Mouse (Mus musculus) 3134 (cell line): ENCODE results near the gene Polr2e.
"Not testable (repeated sequence)": the region's sequence is repeated elsewhere in the genome, so short reads cannot be mapped to it uniquely, and the experiment has no call there.

ENCODE experiments used
- DNase-seq: peaks from one replicate; pipeline ENCODE4 v3.0.0-alpha.2; 2011; ENCODE audit warnings: low spot score; ENCODE audit not compliant: insufficient read length; ENCODE audit errors: extremely low read depth

Polr2e gene

GRCm38 (mm10) chr10:80057683-80058326 lies 18.2 kb upstream of the Polr2e start:
- peak; percentile 55 for DNase-seq

- peak; percentile 51 for DNase-seq
Observed at GRCm38 (mm10) chr10:80056976-80057682, 17.5 kb upstream of the Polr2e start.

GRCm38 (mm10) chr10:80056506-80056905 lies 16.9 kb upstream of the Polr2e start:
- no peak for DNase-seq

- no peak for DNase-seq
Observed at GRCm38 (mm10) chr10:80055891-80056290, 16.3 kb upstream of the Polr2e start.

GRCm38 (mm10) chr10:80055364-80055763 lies 15.8 kb upstream of the Polr2e start:
- no peak for DNase-seq

- DNase-seq = peak; percentile 49
Observed at GRCm38 (mm10) chr10:80054911-80055310, 15.3 kb upstream of the Polr2e start.

- peak; percentile 85 for DNase-seq
Observed at GRCm38 (mm10) chr10:80053831-80054815, 14.5 kb upstream of the Polr2e start.

GRCm38 (mm10) chr10:80053259-80053780 lies 13.7 kb upstream of the Polr2e start:
- DNase-seq = peak; percentile 100

GRCm38 (mm10) chr10:80052374-80052764 lies 12.8 kb upstream of the Polr2e start:
- DNase-seq = no peak

GRCm38 (mm10) chr10:80051618-80052373 lies 12.2 kb upstream of the Polr2e start:
- DNase-seq = peak; percentile 87

GRCm38 (mm10) chr10:80050885-80051617 lies 11.5 kb upstream of the Polr2e start:
- DNase-seq = no peak

- DNase-seq = no peak
Observed at GRCm38 (mm10) chr10:80050244-80050643, 10.6 kb upstream of the Polr2e start.

- no peak for DNase-seq
Observed at GRCm38 (mm10) chr10:80048834-80049233, 9.2 kb upstream of the Polr2e start.

GRCm38 (mm10) chr10:80048396-80048795 lies 8.8 kb upstream of the Polr2e start:
- DNase-seq = no peak

GRCm38 (mm10) chr10:80047041-80047565 lies 7.5 kb upstream of the Polr2e start, which contains the start of gene Gpx4:
Gene Gpx4 (plus strand): TSS chr10:80047166.
- no peak for DNase-seq

- DNase-seq = no peak
Observed at GRCm38 (mm10) chr10:80045766-80046165, 6.2 kb upstream of the Polr2e start.

GRCm38 (mm10) chr10:80045364-80045763 lies 5.8 kb upstream of the Polr2e start:
- not testable (repeated sequence) for DNase-seq

- DNase-seq = peak; percentile 62
Observed at GRCm38 (mm10) chr10:80044087-80044486, 4.5 kb upstream of the Polr2e start.

GRCm38 (mm10) chr10:80041409-80042060 lies 1.9 kb upstream of the Polr2e start:
- DNase-seq = not testable (repeated sequence)
